Mouse (Mus musculus) ES-Bruce4 (cell line): Measurements from ENCODE around the gene Pitpnc1.

Experiments
- CTCF ChIP-seq: IDR thresholded peaks from one replicate; pipeline ENCODE4 v1.8.1; 2011; ENCODE audit warnings: low read depth, low read length
- POLR2A ChIP-seq: IDR thresholded peaks from one replicate; pipeline ENCODE4 v1.8.1; 2011; ENCODE audit warnings: low read length; ENCODE audit not compliant: insufficient read depth

DNA sequence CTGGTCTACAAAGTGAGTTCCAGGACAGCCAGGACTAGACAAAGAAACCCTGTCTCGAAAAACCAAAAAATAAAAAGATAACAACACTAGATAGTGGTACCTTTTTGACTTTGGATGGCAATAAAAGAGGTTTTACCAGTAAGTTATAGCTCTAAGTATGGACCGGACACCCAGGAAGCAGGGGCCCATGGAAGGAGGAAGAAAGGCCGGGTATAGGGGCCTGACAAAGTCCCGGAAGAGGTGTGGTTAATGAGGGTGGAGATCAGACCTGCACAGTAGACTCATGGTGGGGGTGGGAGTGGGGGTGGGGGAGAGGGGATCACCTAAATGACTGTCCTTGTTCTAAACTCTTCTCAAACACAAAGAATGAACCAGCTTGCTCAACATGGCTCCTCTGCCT lies 58.4 kb downstream of the Pitpnc1 start:
- TF ChIP-seq POLR2A (no peak), CTCF (no peak)
